8 mouse cellular contexts compared by ENCODE assay signal in genomic region chr6:91514737-91515362, GRCm38 (mm10). TPM values are rescaled to one million over a fixed set of nuclear protein-coding genes. Genes with fewer than 3 reads are reported as not detected.
A peak's percentile ranks its signal among the peaks of the same experiment; 100 is the strongest.
DNase-seq lines count a peak whose midpoint lies in the region; ATAC-seq and TF ChIP-seq lines count a peak whose summit lies in the region.

No protein-coding gene starts in this region.

- H3K9ac ChIP-seq in hindbrain, embryonic 13.5 days: peak overlapping the region; percentile 82
- H3K9ac ChIP-seq in midbrain, embryonic 12.5 days (replicated peaks): peak overlapping the region; percentile 73

- H3K4me3 ChIP-seq in kidney, adult 2 months (ENCODE audit: insufficient read depth, low read depth, low read length): peak overlapping the region; percentile 77
- peak overlapping the region; percentile 80 for H3K4me3 ChIP-seq in hindbrain, embryonic 13.5 days
- H3K4me3 ChIP-seq in midbrain, embryonic 12.5 days: peak overlapping the region; percentile 82

- peaks cover 4% of the 10 kb centered on the region; the same call in 1 of the 2 replicates for H3K4me1 ChIP-seq in kidney, adult 2 months (ENCODE audit: control insufficient read depth, insufficient read depth, low read length)
- peaks cover 30% of the 10 kb centered on the region for H3K4me1 ChIP-seq in hindbrain, embryonic 13.5 days (replicated peaks)
- H3K4me1 ChIP-seq in midbrain, embryonic 12.5 days: peaks cover 15% of the 10 kb centered on the region

- TF ChIP-seq POLR2A in kidney, adult 2 months (IDR thresholded peaks at IDR 0.05; ENCODE audit: low read depth, low read length): no peak

- 13% methylated on average over 10 of the region's 10 CpGs for WGBS in kidney, adult 2 months
- 34% methylated on average over 10 of the region's 10 CpGs for WGBS in hindbrain, embryonic 13.5 days
- 35% methylated on average over 10 of the region's 10 CpGs for WGBS in midbrain, embryonic 12.5 days

- H3K27me3 ChIP-seq in kidney, adult 2 months (replicated peaks; ENCODE audit: control insufficient read depth, insufficient read depth, low read length): no peaks in the 10 kb centered on the region
- no peaks in the 10 kb centered on the region for H3K27me3 ChIP-seq in hindbrain, embryonic 13.5 days
- no peaks in the 10 kb centered on the region for H3K27me3 ChIP-seq in midbrain, embryonic 12.5 days

- DNase-seq in kidney, adult 2 months: no peak
- DNase-seq in kidney, postnatal 25 days: no peak
- peak; percentile 45 for DNase-seq in MEL-GATA-1-ER (ENCODE audit: extremely low read depth, low read depth)
- no peak for DNase-seq in yolk sac, embryonic 10.5 days (ENCODE audit: low spot score)
- DNase-seq in right cerebral cortex, postnatal 14 days: no peak
- no peak for DNase-seq in cerebellum, postnatal 36 days

- no peaks in the 10 kb centered on the region; the same call in 1 of the 2 replicates for H3K36me3 ChIP-seq in kidney, adult 2 months (ENCODE audit: control insufficient read depth, insufficient read depth, low read length)
- H3K36me3 ChIP-seq in hindbrain, embryonic 13.5 days: peaks cover 30% of the 10 kb centered on the region
- H3K36me3 ChIP-seq in midbrain, embryonic 12.5 days: peaks cover 24% of the 10 kb centered on the region

- TF ChIP-seq CTCF in kidney, adult 2 months (conservative IDR thresholded peaks at IDR 0.05; ENCODE audit: insufficient read depth, insufficient read length, low read depth, low read length): no peak

- H3K4me2 ChIP-seq in hindbrain, embryonic 13.5 days: peak overlapping the region; percentile 74
- peak overlapping the region; percentile 66 for H3K4me2 ChIP-seq in midbrain, embryonic 12.5 days (replicated peaks)

- peak overlapping the region; percentile 76 for H3K27ac ChIP-seq in kidney, adult 2 months (ENCODE audit: insufficient read depth, low read depth, low read length)
- H3K27ac ChIP-seq in hindbrain, embryonic 13.5 days: peak overlapping the region; percentile 82
- no peak overlapping the region for H3K27ac ChIP-seq in midbrain, embryonic 12.5 days (replicated peaks)

- ATAC-seq in hindbrain, embryonic 13.5 days (ENCODE audit: low FRiP score): no peak; the same call in 1 of the 2 replicates
- no peak for ATAC-seq in midbrain, embryonic 12.5 days (ENCODE audit: low FRiP score, low read depth)

- no peaks in the 10 kb centered on the region for H3K9me3 ChIP-seq in hindbrain, embryonic 13.5 days
- H3K9me3 ChIP-seq in midbrain, embryonic 12.5 days: no peaks in the 10 kb centered on the region

RNA-seq across cellular contexts. Expression of gene Xpc, which starts 0.8 kb away (rescaled TPM):
- polyA plus RNA-seq in kidney, adult 2 months (2012; rRNA removed): 16.9 and 17.7 TPM in 2 replicates
- 22.2 and 24.8 TPM in 2 replicates for polyA plus RNA-seq in hindbrain, embryonic 13.5 days (2015; fragmentation: Nextera tagmentation; extraction: Ambion mirVana)
- polyA plus RNA-seq in midbrain, embryonic 12.5 days (2016; fragmentation: Nextera tagmentation; extraction: Ambion mirVana): 26.2 and 26.5 TPM in 2 replicates

RNA-seq across cellular contexts. Expression of gene Lsm3, which starts 0.9 kb away (rescaled TPM):
- 23.8 and 25.5 TPM in 2 replicates for polyA plus RNA-seq in kidney, adult 2 months (2012; rRNA removed)
- polyA plus RNA-seq in hindbrain, embryonic 13.5 days (2015; fragmentation: Nextera tagmentation; extraction: Ambion mirVana): 162 and 169 TPM in 2 replicates
- polyA plus RNA-seq in midbrain, embryonic 12.5 days (2016; fragmentation: Nextera tagmentation; extraction: Ambion mirVana): 216 and 231 TPM in 2 replicates

RNA-seq across cellular contexts. Expression of gene Tmem43, which starts 41.3 kb away (rescaled TPM):
- 27.5 and 30.2 TPM in 2 replicates for polyA plus RNA-seq in kidney, adult 2 months (2012; rRNA removed)
- 43.5 and 44.3 TPM in 2 replicates for polyA plus RNA-seq in hindbrain, embryonic 13.5 days (2015; fragmentation: Nextera tagmentation; extraction: Ambion mirVana)
- polyA plus RNA-seq in midbrain, embryonic 12.5 days (2016; fragmentation: Nextera tagmentation; extraction: Ambion mirVana): 61.5 and 63.4 TPM in 2 replicates

RNA-seq across cellular contexts. Expression of gene Chchd4, which starts 41.5 kb away (rescaled TPM):
- 12.7 and 16.0 TPM in 2 replicates for polyA plus RNA-seq in kidney, adult 2 months (2012; rRNA removed)
- 29.9 and 30.4 TPM in 2 replicates for polyA plus RNA-seq in hindbrain, embryonic 13.5 days (2015; fragmentation: Nextera tagmentation; extraction: Ambion mirVana)
- polyA plus RNA-seq in midbrain, embryonic 12.5 days (2016; fragmentation: Nextera tagmentation; extraction: Ambion mirVana): 22.2 TPM in 2 replicates
